Mouse (Mus musculus) right cerebral cortex, postnatal 25 days (tissue): ENCODE measurements around the gene Abi2.

Experiments used
- DNase-seq: peaks from one replicate; pipeline ENCODE4 v3.0.0; 2022

Gene Abi2

DNA sequence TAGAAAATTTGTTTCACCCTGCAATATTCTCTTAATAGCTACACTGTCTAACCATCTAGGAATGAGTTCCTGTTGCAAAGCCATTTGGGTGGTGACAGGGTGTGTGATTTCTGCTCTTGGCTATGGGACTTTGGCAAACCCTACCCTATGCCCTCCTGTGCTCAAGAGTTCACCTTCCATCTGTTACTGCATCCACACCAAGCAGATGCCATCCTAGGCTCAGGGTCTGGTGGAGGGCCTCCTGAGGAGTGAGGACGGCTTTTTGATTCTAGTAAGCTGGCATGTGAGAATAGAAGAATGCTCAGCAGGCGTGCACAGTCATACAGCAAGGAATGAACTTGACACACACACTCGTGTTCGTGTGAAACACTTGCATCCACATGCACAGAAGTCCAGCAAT lies 81.1 kb downstream of the Abi2 start:
- DNase-seq = no peak

GRCm38 (mm10) chr1:60492404-60492803 lies 83.0 kb downstream of the Abi2 start:
- DNase-seq = no peak

DNA sequence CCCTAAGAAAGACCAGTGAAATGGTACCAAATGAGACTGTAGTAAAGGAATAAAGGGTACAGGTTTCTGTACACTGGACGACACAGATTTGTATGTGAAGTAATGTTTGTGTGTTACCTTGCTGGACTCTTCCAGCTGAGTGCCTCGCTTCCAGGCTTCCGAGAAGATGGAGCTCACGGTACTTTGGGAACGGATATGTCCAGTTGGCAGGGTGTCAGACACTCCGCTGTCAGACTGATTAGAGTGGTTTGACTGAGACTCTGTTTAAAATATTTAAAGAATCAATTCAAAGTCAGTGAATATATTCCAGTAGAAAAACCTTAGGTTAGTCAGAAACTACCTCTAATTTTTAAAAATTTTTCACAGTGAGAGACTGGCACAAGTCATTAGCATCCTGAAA lies 84.0 kb downstream of the Abi2 start:
- DNase-seq = no peak

- DNase-seq = no peak
These were observed 94.0 kb downstream of the Abi2 start for GRCm38 (mm10) chr1:60503456-60503855.

GRCm38 (mm10) chr1:60510584-60510983 lies 101.2 kb downstream of the Abi2 start:
- no peak for DNase-seq

GRCm38 (mm10) chr1:60530107-60530506 lies 120.7 kb downstream of the Abi2 start:
- no peak for DNase-seq

- no peak for DNase-seq
These were observed 121.2 kb downstream of the Abi2 start for GRCm38 (mm10) chr1:60530636-60531035.
